Mouse (Mus musculus) CH12.LX (cell line): ENCODE data around the gene Zfp628. TPM values are rescaled to one million over a fixed set of nuclear protein-coding genes. Genes with fewer than 3 reads are reported as not detected.

Experiments
- DNase-seq: peaks from one replicate; pipeline ENCODE4 v3.0.0-alpha.2; 2013; ENCODE audit errors: extremely low read depth
- H3K27ac ChIP-seq: 2 replicates; pipeline ENCODE4 v1.5.1; 2012; ENCODE audit warnings: low read depth, mild to moderate bottlenecking, control low read depth, moderate library complexity; ENCODE audit not compliant: insufficient read depth
- H3K27me3 ChIP-seq: replicated peaks from 2 replicates; pipeline ENCODE3; 2012; ENCODE audit warnings: inconsistent platforms
- H3K36me3 ChIP-seq, 2 experiments: replicated peaks in 1 of 2; 2 replicates each; pipeline versions ENCODE3 to v1.6.1; 2012; ENCODE audit warnings: inconsistent platforms in 1 of 2, low read length in 1 of 2, mild to moderate bottlenecking in 1 of 2, mixed read lengths in 1 of 2, moderate library complexity in 1 of 2; ENCODE audit not compliant: control insufficient read depth in 1 of 2, insufficient read depth in 1 of 2
- H3K4me1 ChIP-seq, 2 experiments: 2 replicates each; pipeline ENCODE4 v1.6.1; 2012; ENCODE audit warnings: inconsistent platforms in 1 of 2, moderate library complexity in 1 of 2; ENCODE audit not compliant: insufficient read depth in 2 of 2, control insufficient read depth in 1 of 2
- H3K4me2 ChIP-seq: 2 replicates; pipeline ENCODE4 v1.6.1; 2012; ENCODE audit warnings: low read depth, mild to moderate bottlenecking, control low read depth; ENCODE audit not compliant: poor library complexity, insufficient read depth, severe bottlenecking
- H3K4me3 ChIP-seq, 3 experiments: fragments of 150-350 bp in 1 of 3; sonication (generic) in 1 of 3; replicated peaks in 1 of 3; 2 replicates each; pipeline versions ENCODE3 to v1.5.1; 2011 to 2012; ENCODE audit warnings: low read depth in 2 of 3, low read length in 2 of 3, mild to moderate bottlenecking in 2 of 3, moderate library complexity in 2 of 3, control low read depth in 1 of 3, improper control_type of control experiment in 1 of 3, inconsistent platforms in 1 of 3, mixed read lengths in 1 of 3; ENCODE audit not compliant: poor library complexity in 1 of 3
- H3K79me2 ChIP-seq: replicated peaks from 2 replicates; pipeline ENCODE4 v1.6.1; 2012; ENCODE audit warnings: mild to moderate bottlenecking, moderate library complexity; ENCODE audit not compliant: control insufficient read depth, poor library complexity, insufficient read depth, severe bottlenecking; ENCODE audit errors: extremely low read depth
- H3K9ac ChIP-seq: 2 replicates; pipeline ENCODE4 v1.6.1; 2012; ENCODE audit warnings: low read depth, mild to moderate bottlenecking, control low read depth, moderate library complexity; ENCODE audit not compliant: insufficient read depth
- H3K9me3 ChIP-seq: replicated peaks from 2 replicates; pipeline ENCODE3; 2012; ENCODE audit warnings: low read length, inconsistent platforms, mixed read lengths
- BHLHE40 ChIP-seq: IDR thresholded peaks from 2 replicates; pipeline ENCODE4 v1.6.1; 2011; ENCODE audit warnings: mild to moderate bottlenecking, low read depth, low read length, improper control_type of control experiment
- EP300 ChIP-seq: IDR thresholded peaks from 2 replicates; pipeline ENCODE4 v1.6.1; 2011; ENCODE audit warnings: low read length, improper control_type of control experiment
- GABPA ChIP-seq: IDR thresholded peaks from 2 replicates; pipeline ENCODE4 v1.6.1; 2012; ENCODE audit warnings: low read depth, low read length, improper control_type of control experiment, inconsistent platforms; ENCODE audit not compliant: insufficient replicate concordance
- IRF4 ChIP-seq: IDR thresholded peaks from 2 replicates; pipeline ENCODE4 v1.6.1; 2014; ENCODE audit warnings: low read depth, mild to moderate bottlenecking, inconsistent platforms, low read length, improper control_type of control experiment
- JUN ChIP-seq: IDR thresholded peaks from 2 replicates; pipeline ENCODE4 v1.6.1; 2011; ENCODE audit warnings: low read depth, mild to moderate bottlenecking, low read length, improper control_type of control experiment, moderate library complexity; ENCODE audit not compliant: insufficient read depth
- MAZ ChIP-seq: IDR thresholded peaks from 2 replicates; pipeline ENCODE4 v1.6.1; 2012; ENCODE audit warnings: low read depth, mild to moderate bottlenecking, inconsistent platforms, low read length, improper control_type of control experiment, moderate library complexity
- MXI1 ChIP-seq: IDR thresholded peaks from 2 replicates; pipeline ENCODE4 v1.6.1; 2011; ENCODE audit warnings: mild to moderate bottlenecking, low read depth, low read length, improper control_type of control experiment
- NRF1 ChIP-seq: IDR thresholded peaks from 2 replicates; pipeline ENCODE4 v1.6.1; 2014; ENCODE audit warnings: low read depth, mild to moderate bottlenecking, inconsistent platforms, low read length, improper control_type of control experiment, moderate library complexity
- POLR2AphosphoS2 ChIP-seq: IDR thresholded peaks from 2 replicates; pipeline ENCODE4 v1.6.1; 2011; ENCODE audit warnings: low read depth, low read length, improper control_type of control experiment
- RAD21 ChIP-seq: IDR thresholded peaks from 2 replicates; pipeline ENCODE4 v1.6.1; 2011; ENCODE audit warnings: low read depth, mild to moderate bottlenecking, low read length, improper control_type of control experiment, moderate library complexity
- TCF12 ChIP-seq: IDR thresholded peaks from 2 replicates; pipeline ENCODE4 v1.6.1; 2014; ENCODE audit warnings: low read depth, mild to moderate bottlenecking, inconsistent platforms, low read length, improper control_type of control experiment
- UBTF ChIP-seq: IDR thresholded peaks from 2 replicates; pipeline ENCODE4 v1.6.1; 2012; ENCODE audit warnings: low read depth, mild to moderate bottlenecking, inconsistent platforms, low read length, improper control_type of control experiment, moderate library complexity
- USF1 ChIP-seq: IDR thresholded peaks from 2 replicates; pipeline ENCODE4 v1.6.1; 2014; ENCODE audit warnings: low read depth, mild to moderate bottlenecking, inconsistent platforms, low read length, improper control_type of control experiment
- ZC3H11A ChIP-seq: IDR thresholded peaks from 2 replicates; pipeline ENCODE4 v1.6.1; 2012; ENCODE audit warnings: low read depth, mild to moderate bottlenecking, inconsistent platforms, low read length, improper control_type of control experiment
- ZMIZ1 ChIP-seq: IDR thresholded peaks from 2 replicates; pipeline ENCODE4 v1.6.1; 2012; ENCODE audit warnings: low read depth, mild to moderate bottlenecking, inconsistent platforms, low read length, improper control_type of control experiment
- dilution Hi-C: fragments of 300-500 bp; cut with MboI; formaldehyde crosslinking; loops from 2 replicates; pipeline ENCODE4 v1.14.3; 2020; ENCODE audit warnings: low sequenced_read_pairs; ENCODE audit not compliant: extremely low pct_unique_long_range_greater_than_20kb, extremely low pct_ligation_motif_present
- in situ Hi-C: fragments of 300-500 bp; cut with MboI; formaldehyde crosslinking; loops from 3 replicates; pipeline ENCODE4 v1.14.3; 2019; ENCODE audit warnings: low sequenced_read_pairs, low pct_ligation_motif_present, low pct_unique_long_range_greater_than_20kb, mixed read lengths
- polyA plus RNA-seq: library from polyadenylated mRNA; unstranded; fragments of >175 nt; gene quantifications from 2 replicates; pipeline ENCODE4 v1.2.1, GENCODE M21; 2012; ENCODE audit warnings: low read depth; ENCODE audit not compliant: insufficient read length
- total RNA-seq, 2 experiments: library from RNA; depleted of rRNA; stranded (reverse); fragments of 300-350 nt in 1 of 2; fragments of >200 nt in 1 of 2; gene quantifications; 2 replicates each; pipeline ENCODE4 v1.2.3; 2012 to 2014

Gene Zfp628
- total and polyA plus RNA-seq, 3 experiments, result 0.87 to 9.4 (median 2.2) TPM

GRCm38 (mm10) chr7:4920496-4920895 is 5.5 kb downstream of the Zfp628 start:
- H3K27ac ChIP-seq, result no peak overlapping the region
- no peak overlapping the region for H3K4me3 ChIP-seq
- no peaks in the 10 kb centered on the region for H3K9me3 ChIP-seq
- dilution Hi-C loops, result no loop called here
- DNase-seq, result no peak
- no peak overlapping the region for H3K4me2 ChIP-seq
- no peaks in the 10 kb centered on the region for H3K79me2 ChIP-seq
- in situ Hi-C loops, result no loop called here
- no peak for TF ChIP-seq JUN
- no peak for TF ChIP-seq USF1
- H3K9ac ChIP-seq, result no peak overlapping the region
- H3K4me1 ChIP-seq, result peaks cover 12 to 30% of the 10 kb centered on the region in 2 experiments
- H3K36me3 ChIP-seq, result peaks cover 34 to 50% of the 10 kb centered on the region in 2 experiments
- no peaks in the 10 kb centered on the region for H3K27me3 ChIP-seq

DNA sequence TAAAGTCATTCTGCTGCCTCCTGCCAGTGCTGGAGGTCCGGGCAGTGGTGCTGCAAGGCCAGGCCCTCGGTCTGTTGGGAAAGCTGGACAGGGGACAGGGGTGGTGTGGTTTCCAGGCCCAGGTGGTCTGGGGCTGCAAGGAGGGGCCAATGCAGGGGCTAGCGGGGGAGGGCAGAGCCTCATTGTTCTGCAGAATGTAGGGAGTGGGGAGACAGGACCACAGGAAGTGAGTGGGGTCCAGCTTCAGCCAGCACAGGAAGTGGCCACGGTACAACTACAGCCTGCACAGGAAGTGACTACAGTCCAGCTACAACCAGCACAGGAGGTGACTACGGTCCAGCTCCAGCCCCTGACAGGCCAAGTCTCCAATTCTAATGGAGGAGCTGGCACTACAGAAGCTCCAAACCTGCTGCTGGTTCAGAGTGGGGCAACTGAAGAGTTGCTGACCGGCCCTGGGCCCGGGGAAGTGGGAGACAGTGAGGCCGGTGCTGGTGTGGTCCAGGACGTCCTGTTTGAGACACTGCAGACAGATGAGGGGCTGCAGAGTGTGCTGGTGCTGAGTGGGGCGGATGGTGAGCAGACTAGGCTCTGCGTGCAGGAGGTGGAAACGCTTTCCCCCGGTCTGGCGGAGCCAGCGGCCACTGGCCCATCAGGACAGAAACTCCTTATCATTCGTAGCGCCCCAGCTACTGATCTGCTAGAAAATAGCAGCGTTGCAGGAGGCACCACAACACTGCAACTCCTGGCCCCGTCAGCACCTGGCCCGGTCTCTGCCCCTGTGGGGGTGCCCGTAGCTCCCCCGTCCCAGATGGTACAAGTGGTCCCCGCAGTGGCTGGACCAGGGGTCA is 6.2 kb downstream of the Zfp628 start:
- Histone ChIP-seq H3K36me3 (peaks cover 34 to 50% of the 10 kb centered on the region in 2 experiments), H3K4me1 (peaks cover 10 to 33% of the 10 kb centered on the region in 2 experiments), H3K4me3 (no peak overlapping the region), H3K27me3 (no peaks in the 10 kb centered on the region), H3K9ac (no peak overlapping the region)
- in situ Hi-C loops, result no loop called here
- no peak for TF ChIP-seq EP300
- TF ChIP-seq ZC3H11A, result no peak
- TF ChIP-seq GABPA, result no peak
- no peak for TF ChIP-seq NRF1
- no peak for TF ChIP-seq UBTF
- no peak for TF ChIP-seq ZMIZ1
- TF ChIP-seq BHLHE40, result no peak
- no peak for TF ChIP-seq MXI1
- no peak for TF ChIP-seq RAD21
- no peak for TF ChIP-seq IRF4
- TF ChIP-seq TCF12, result no peak
- no peak for TF ChIP-seq MAZ
- no peak for TF ChIP-seq POLR2AphosphoS2
- TF ChIP-seq, all 38 proteins: peak for 0
- Histone ChIP-seq H3K4me2 (no peak overlapping the region), H3K79me2 (no peaks in the 10 kb centered on the region), H3K9me3 (no peaks in the 10 kb centered on the region), H3K27ac (no peak overlapping the region)
- DNase-seq, result no peak
- dilution Hi-C loops, result no loop called here
